Mouse (Mus musculus): ENCODE data around the gene Gm4177. TPM values are rescaled to one million over a fixed set of nuclear protein-coding genes. Genes with fewer than 3 reads are reported as not detected.
"Not testable (repeated sequence)": the region's sequence is repeated elsewhere in the genome, so short reads cannot be mapped to it uniquely, and the experiment has no call there.

Gene Gm4177
- total RNA-seq (2014; rRNA removed) (not detected in 2 replicates), polyA plus RNA-seq (2012; rRNA removed) (not detected in 2 replicates)

DNA sequence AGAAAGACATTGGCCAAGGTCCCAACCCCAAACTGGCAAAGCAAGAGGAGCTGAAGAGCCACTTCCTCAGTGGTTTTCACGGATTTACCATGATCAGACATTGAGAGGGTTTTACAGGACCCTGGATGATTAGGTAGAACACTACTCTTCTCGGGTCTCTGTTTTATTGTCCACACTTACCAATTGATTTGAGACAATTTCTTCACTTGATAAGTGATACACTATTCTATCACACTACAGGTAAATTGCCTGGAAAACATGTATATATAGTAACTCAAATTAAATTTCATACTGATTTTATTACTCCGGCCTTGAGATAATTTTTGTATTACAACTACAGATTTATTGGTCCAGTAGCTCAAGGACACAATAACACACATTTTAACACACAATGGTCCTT lies at the start of gene Gm4177:
TSS of gene Gm4177 (minus strand) at position 101 of the 400 bp plus-strand sequence.
- H3K36me3 ChIP-seq (ENCODE audit: control insufficient read depth, insufficient read depth, low read length); H3K4me3 ChIP-seq (ENCODE audit: insufficient read depth, low read depth, low read length); H3K79me2 ChIP-seq (ENCODE audit: control insufficient read depth, insufficient read depth, low read length); H3K27ac ChIP-seq (replicated peaks; ENCODE audit: insufficient read depth, low read depth, low read length); H3K9ac ChIP-seq (ENCODE audit: low read depth, low read length); H3K4me1 ChIP-seq (ENCODE audit: control insufficient read depth, insufficient read depth, low read length); DNase-seq (ENCODE audit: extremely low read depth, low read depth, low spot score); H3K27me3 ChIP-seq (ENCODE audit: control insufficient read depth, insufficient read depth, low read length): not testable (repeated sequence)
- WGBS = no CpG with 5 or more reads among the region's 3 CpGs

DNA sequence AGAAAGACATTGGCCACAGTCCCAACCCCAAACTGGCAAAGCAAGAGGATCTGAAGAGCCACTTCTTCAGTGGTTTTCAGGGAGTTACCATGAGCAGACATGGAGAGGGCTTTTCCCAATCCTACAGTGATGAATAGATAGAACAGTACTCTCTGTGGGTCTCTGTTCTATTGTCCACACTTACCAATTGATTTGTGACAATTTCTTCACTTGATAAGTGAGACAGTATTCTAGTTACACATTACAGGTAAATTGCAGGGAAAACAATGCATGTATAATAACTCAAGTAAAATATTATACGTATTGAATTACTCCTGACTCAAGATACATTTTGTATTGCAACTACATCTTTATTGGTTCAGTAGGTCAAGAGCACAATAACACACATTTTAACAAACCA lies 47.6 kb upstream of the Gm4177 start, which contains the start of gene Gm5725:
TSS of gene Gm5725 (minus strand) at position 101 of the 400 bp plus-strand sequence.
- not testable (repeated sequence) for H3K36me3 ChIP-seq (ENCODE audit: control insufficient read depth, insufficient read depth, low read length); H3K79me2 ChIP-seq (ENCODE audit: control insufficient read depth, insufficient read depth, low read length); H3K27me3 ChIP-seq (ENCODE audit: control insufficient read depth, insufficient read depth, low read length); H3K27ac ChIP-seq (replicated peaks; ENCODE audit: insufficient read depth, low read depth, low read length); H3K4me3 ChIP-seq (ENCODE audit: insufficient read depth, low read depth, low read length); H3K9ac ChIP-seq (ENCODE audit: low read depth, low read length); H3K4me1 ChIP-seq (ENCODE audit: control insufficient read depth, insufficient read depth, low read length); DNase-seq (ENCODE audit: extremely low read depth, low read depth, low spot score)
- no CpG with 5 or more reads among the region's 1 CpGs for WGBS

DNA sequence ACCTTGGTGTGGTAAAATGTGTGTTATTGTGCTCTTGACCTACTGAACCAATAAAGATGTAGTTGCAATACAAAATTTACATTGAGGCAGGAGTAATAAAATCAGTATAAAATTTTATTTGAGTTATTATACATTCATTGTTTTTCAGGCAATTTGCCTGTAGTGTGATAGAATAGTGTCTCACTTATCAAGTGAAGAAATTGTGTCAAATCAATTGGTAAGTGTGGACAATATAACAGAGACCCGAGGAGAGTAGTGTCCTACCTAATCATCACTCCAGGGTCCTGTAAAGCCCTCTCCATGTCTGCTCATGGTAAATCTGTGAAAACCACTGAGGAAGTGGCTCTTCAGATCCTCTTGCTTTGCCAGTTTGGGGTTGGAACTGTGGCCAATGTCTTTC lies 35.5 kb upstream of the Gm4177 start, which contains the start of gene Vmn1r135:
TSS of gene Vmn1r135 (plus strand) at position 301 of the 400 bp plus-strand sequence.
- not testable (repeated sequence) for H3K4me1 ChIP-seq (ENCODE audit: control insufficient read depth, insufficient read depth, low read length); DNase-seq (ENCODE audit: extremely low read depth, low read depth, low spot score); H3K27me3 ChIP-seq (ENCODE audit: control insufficient read depth, insufficient read depth, low read length); H3K79me2 ChIP-seq (ENCODE audit: control insufficient read depth, insufficient read depth, low read length); H3K36me3 ChIP-seq (ENCODE audit: control insufficient read depth, insufficient read depth, low read length); H3K9ac ChIP-seq (ENCODE audit: low read depth, low read length); H3K4me3 ChIP-seq (ENCODE audit: insufficient read depth, low read depth, low read length); H3K27ac ChIP-seq (replicated peaks; ENCODE audit: insufficient read depth, low read depth, low read length)
- no CpG with 5 or more reads among the region's 1 CpGs for WGBS

DNA sequence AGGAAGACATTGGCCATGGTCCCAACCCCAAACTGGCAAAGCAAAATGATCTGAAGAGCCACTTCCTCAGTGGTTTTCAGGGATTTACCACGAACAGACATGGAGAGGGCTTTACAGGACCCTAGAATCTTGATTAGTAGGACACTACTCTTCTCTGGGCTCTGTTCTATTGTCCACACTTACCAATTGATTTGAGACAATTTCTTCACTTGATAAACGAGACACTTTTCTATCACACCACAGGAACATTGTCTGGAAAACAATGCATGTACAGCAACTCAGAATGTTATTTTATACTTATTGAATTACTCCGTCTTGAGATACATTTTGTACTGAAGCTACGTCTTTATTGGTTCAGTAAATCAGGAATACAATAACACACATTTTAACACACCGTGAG lies 35.2 kb downstream of the Gm4177 start, which contains the start of gene Gm4175:
TSS of gene Gm4175 (minus strand) at position 101 of the 400 bp plus-strand sequence.
- not testable (repeated sequence) for H3K4me1 ChIP-seq (ENCODE audit: control insufficient read depth, insufficient read depth, low read length); H3K79me2 ChIP-seq (ENCODE audit: control insufficient read depth, insufficient read depth, low read length); H3K27ac ChIP-seq (replicated peaks; ENCODE audit: insufficient read depth, low read depth, low read length); H3K9ac ChIP-seq (ENCODE audit: low read depth, low read length); DNase-seq (ENCODE audit: extremely low read depth, low read depth, low spot score); H3K27me3 ChIP-seq (ENCODE audit: control insufficient read depth, insufficient read depth, low read length); H3K4me3 ChIP-seq (ENCODE audit: insufficient read depth, low read depth, low read length); H3K36me3 ChIP-seq (ENCODE audit: control insufficient read depth, insufficient read depth, low read length)
- no CpG with 5 or more reads among the region's 5 CpGs for WGBS

Other genes with a start within 250 kb of the Gm4177 start
- gene Vmn1r132, start 182.6 kb downstream of the Gm4177 start, total RNA-seq (2014; rRNA removed) = not detected in 2 replicates
- not detected in 2 replicates for gene Vmn1r132, start 182.6 kb downstream of the Gm4177 start, polyA plus RNA-seq (2012; rRNA removed)
- not detected in 2 replicates for gene Gm4175, start 35.3 kb downstream of the Gm4177 start, total RNA-seq (2014; rRNA removed)
- gene Gm4175, start 35.3 kb downstream of the Gm4177 start, polyA plus RNA-seq (2012; rRNA removed) = not detected in 2 replicates
- gene Vmn1r135, start 35.6 kb upstream of the Gm4177 start, total RNA-seq (2014; rRNA removed) = not detected in 2 replicates
- gene Vmn1r135, start 35.6 kb upstream of the Gm4177 start, polyA plus RNA-seq (2012; rRNA removed) = not detected in 2 replicates
- gene Gm5725, start 47.5 kb upstream of the Gm4177 start, total RNA-seq (2014; rRNA removed) = not detected in 2 replicates
- not detected in 2 replicates for gene Gm5725, start 47.5 kb upstream of the Gm4177 start, polyA plus RNA-seq (2012; rRNA removed)
- not detected in 2 replicates for gene Gm5891, start 124.6 kb upstream of the Gm4177 start, total RNA-seq (2014; rRNA removed)
- gene Gm5891, start 124.6 kb upstream of the Gm4177 start, polyA plus RNA-seq (2012; rRNA removed) = not detected in 2 replicates
- gene Vmn1r137, start 197.9 kb upstream of the Gm4177 start, total RNA-seq (2014; rRNA removed) = not detected in 2 replicates
- not detected in 2 replicates for gene Vmn1r137, start 197.9 kb upstream of the Gm4177 start, polyA plus RNA-seq (2012; rRNA removed)
- not detected in 2 replicates for gene Vmn1r138, start 232.2 kb upstream of the Gm4177 start, total RNA-seq (2014; rRNA removed)
- not detected in 2 replicates for gene Vmn1r138, start 232.2 kb upstream of the Gm4177 start, polyA plus RNA-seq (2012; rRNA removed)

Data from liver, adult 2 months (tissue).